30 mouse cellular contexts compared by ENCODE assay signal in genomic region chr17:6216514-6216913, GRCm38 (mm10). TPM values are rescaled to one million over a fixed set of nuclear protein-coding genes. Genes with fewer than 3 reads are reported as not detected.
DNase-seq lines count a peak whose midpoint lies in the region; ATAC-seq lines count a peak whose summit lies in the region.
"Had no signal": no experiment of that assay in that cellular context is flagged by ENCODE, and none has a peak within 500 bp of the region (broad histone marks: within the 10 kb centered on the region; RNA-seq: fewer than 3 reads in every experiment).

No protein-coding gene starts in this region.

- ATAC-seq in heart, embryonic 14.5 days (ENCODE audit: insufficient number of reproducible peaks, insufficient read depth, low FRiP score, low read depth): peak; percentile 61
- no peak for ATAC-seq in cerebellum, adult (ENCODE audit: insufficient number of reproducible peaks, low FRiP score, low TSS enrichment)
- ATAC-seq in megakaryocyte-erythroid progenitor cell, adult 5-6 weeks (replicated peaks; ENCODE audit: low FRiP score, low TSS enrichment, poor library complexity, severe bottlenecking): no peak
- ATAC-seq: forebrain, embryonic 15.5 days; hindbrain, embryonic 16.5 days; midbrain, embryonic 15.5 days; Patski had no signal

- intact Hi-C loops in heart, postnatal 14 days (cut with DNase I): loop anchor here (5.0 kb wide), 1 partner anchor 109 kb away; the partner anchor contains the start of gene Tulp4

- H3K79me2 ChIP-seq in macrophage (ENCODE audit: inconsistent target): no peaks in the 10 kb centered on the region

- H3K27ac ChIP-seq in heart, embryonic 14.5 days (replicated peaks in 1 of 2; ENCODE audit: control insufficient read depth in 1 of 2, insufficient read depth in 1 of 2, low read depth in 2 of 2, low read length in 2 of 2): peak overlapping the region; percentile 71 to 78
- H3K27ac ChIP-seq in macrophage: peak overlapping the region; percentile 48
- H3K27ac ChIP-seq: embryonic facial prominence, embryonic 13.5 days; forebrain, embryonic 10.5 days; forebrain, embryonic 15.5 days; kidney, embryonic 15.5 days; limb, embryonic 10.5 days; limb, embryonic 15.5 days; liver, embryonic 13.5 days; midbrain, embryonic 10.5 days; midbrain, embryonic 15.5 days; neural tube, embryonic 15.5 days had no signal

- DNase-seq in heart, adult 11 months: peak; percentile 92
- DNase-seq in heart, postnatal 14 days: no peak
- peak; percentile 45 to 60 for DNase-seq in heart, adult 9 months (ENCODE audit: low spot score in 2 of 2)
- DNase-seq: adrenal gland, postnatal 10 days; cerebellum, adult 11 months; cerebellum, postnatal 10 days; kidney, adult 18-20 months; kidney, postnatal 4 days; liver, embryonic 13.5 days; lung, adult 18-20 months; lung, postnatal 10 days; right cerebral cortex, postnatal 25 days; spleen, adult 18-20 months; thymus, adult 18-20 months; thymus, postnatal 25 days had no signal

- WGBS in heart, embryonic 14.5 days: 68% methylated on average over 10 of the region's 10 CpGs
- 94% methylated on average over 10 of the region's 10 CpGs for WGBS in macrophage (ENCODE audit: missing documents)

- no peaks in the 10 kb centered on the region for H3K27me3 ChIP-seq in heart, embryonic 14.5 days (ENCODE audit: control insufficient read depth, insufficient read depth, low read length)
- H3K27me3 ChIP-seq: embryonic facial prominence, embryonic 13.5 days; forebrain, embryonic 15.5 days; kidney, embryonic 15.5 days; limb, embryonic 15.5 days; liver, embryonic 13.5 days; midbrain, embryonic 15.5 days; neural tube, embryonic 15.5 days; Patski had no signal

- peaks cover 6 to 25% of the 10 kb centered on the region in 2 experiments for H3K4me1 ChIP-seq in heart, embryonic 14.5 days (ENCODE audit: control insufficient read depth in 2 of 2, insufficient read depth in 2 of 2, low read length in 2 of 2)
- H3K4me1 ChIP-seq: embryonic facial prominence, embryonic 13.5 days; forebrain, embryonic 10.5 days; forebrain, embryonic 15.5 days; kidney, embryonic 15.5 days; limb, embryonic 10.5 days; limb, embryonic 15.5 days; liver, embryonic 13.5 days; midbrain, embryonic 10.5 days; midbrain, embryonic 15.5 days; neural tube, embryonic 15.5 days had no signal

- no peak overlapping the region; the same call in 1 of the 2 replicates for H3K9ac ChIP-seq in heart, embryonic 14.5 days (ENCODE audit: low read length)
- H3K9ac ChIP-seq: embryonic facial prominence, embryonic 13.5 days; forebrain, embryonic 15.5 days; kidney, embryonic 15.5 days; limb, embryonic 15.5 days; liver, embryonic 13.5 days; midbrain, embryonic 15.5 days; neural tube, embryonic 15.5 days had no signal

- no peaks in the 10 kb centered on the region for H3K9me3 ChIP-seq in heart, embryonic 14.5 days (ENCODE audit: control insufficient read depth, low read length)
- H3K9me3 ChIP-seq: embryonic facial prominence, embryonic 13.5 days; forebrain, embryonic 10.5 days; forebrain, embryonic 15.5 days; kidney, embryonic 15.5 days; limb, embryonic 10.5 days; limb, embryonic 15.5 days; liver, embryonic 13.5 days; midbrain, embryonic 10.5 days; midbrain, embryonic 15.5 days; neural tube, embryonic 15.5 days had no signal

- H3K4me2 ChIP-seq in heart, embryonic 14.5 days (ENCODE audit: low read length): no peak overlapping the region
- H3K4me2 ChIP-seq: embryonic facial prominence, embryonic 13.5 days; forebrain, embryonic 15.5 days; kidney, embryonic 15.5 days; limb, embryonic 15.5 days; liver, embryonic 13.5 days; midbrain, embryonic 15.5 days; neural tube, embryonic 15.5 days had no signal

- H3K4me3 ChIP-seq in heart, embryonic 14.5 days (ENCODE audit: control insufficient read depth in 1 of 2, insufficient read depth in 1 of 2, low read depth in 1 of 2, low read length in 2 of 2): no peak overlapping the region
- no peak overlapping the region for H3K4me3 ChIP-seq in macrophage (ENCODE audit: inconsistent target)
- H3K4me3 ChIP-seq: embryonic facial prominence, embryonic 13.5 days; forebrain, embryonic 10.5 days; forebrain, embryonic 15.5 days; kidney, embryonic 15.5 days; limb, embryonic 10.5 days; limb, embryonic 15.5 days; liver, embryonic 13.5 days; midbrain, embryonic 10.5 days; midbrain, embryonic 15.5 days; neural tube, embryonic 15.5 days had no signal

- peaks cover 32% of the 10 kb centered on the region for H3K36me3 ChIP-seq in heart, embryonic 14.5 days (ENCODE audit: control insufficient read depth, insufficient read depth, low read length)
- H3K36me3 ChIP-seq in macrophage (ENCODE audit: inconsistent target): peaks cover 14% of the 10 kb centered on the region
- H3K36me3 ChIP-seq: liver, embryonic 13.5 days had no signal

RNA-seq across cellular contexts. Expression of gene Tmem181a, which starts 40.1 kb away (rescaled TPM):
- 1 to 10 TPM; 9.8 to 9.9 TPM for total RNA-seq in heart, postnatal 14 days (2021)
- polyA plus RNA-seq in heart, embryonic 14.5 days (2014; fragmentation: Nextera tagmentation; extraction: Ambion mirVana): 18.6 and 18.8 TPM in 2 replicates
- total RNA-seq in macrophage (2018; cell fraction: chromatin; rRNA removed): 10 to 100 TPM; 12.2 to 51.4 (median 29.8) TPM
- 10 to 100 TPM in 25 of 26 experiments, 1 to 10 TPM in 1; 9.9 to 25.5 (median 15.9) TPM for total RNA-seq in macrophage (2018; cell fraction: cytosol; rRNA removed)
- 10 to 100 TPM; 16.5 to 56.4 (median 31.3) TPM for total RNA-seq in macrophage (2018; cell fraction: nucleus; rRNA removed)
- polyA plus RNA-seq in macrophage (2018): 12.7 to 21.3 TPM (median 19.3 TPM) in 3 replicates
- 9.6 and 11.3 TPM in 2 replicates for total RNA-seq in megakaryocyte-erythroid progenitor cell, adult 5-6 weeks (2014; fragmentation: Nextera tagmentation)
- 4.5 and 5.8 TPM in 2 replicates for total RNA-seq in megakaryocyte-erythroid progenitor cell, adult 5-6 weeks (2017)

Comparison
In these comparisons a context has a peak if more than half of its experiments do, and no peak if none do; other contexts are left out.
1. DNase-seq: peak in heart, adult 11 months (single experiment) and heart, adult 9 months (2 of 2); none in heart, postnatal 14 days (0 of 2).